Mouse (Mus musculus): ENCODE measurements at regions not wholly inside any gene's neighbourhood (a gene's known extent, or its start where the extent isn't known, plus 50 kb on each side); places are given as distances from the start of the nearest gene placed in this dataset.

- no peak for DNase-seq
These were observed 415.0 kb downstream of the Lmo4 start for GRCm38 (mm10) chr3:143789932-143790570.

GRCm38 (mm10) chr3:143786889-143787288, 418.1 kb downstream of the Lmo4 start:
- DNase-seq = no peak

- no peak for DNase-seq
These were observed 420.6 kb downstream of the Lmo4 start for GRCm38 (mm10) chr3:143784353-143784791.

- DNase-seq = no peak
These were observed 426.9 kb downstream of the Lmo4 start for GRCm38 (mm10) chr3:143778161-143778560.

GRCm38 (mm10) chr3:143759337-143759736, 445.7 kb downstream of the Lmo4 start:
- no peak for DNase-seq

GRCm38 (mm10) chr3:143753197-143753596, 451.8 kb downstream of the Lmo4 start:
- DNase-seq = no peak

- no peak for DNase-seq
These were observed 452.4 kb downstream of the Lmo4 start for GRCm38 (mm10) chr3:143752660-143753059.

GRCm38 (mm10) chr3:143750128-143750527, 454.9 kb downstream of the Lmo4 start:
- DNase-seq = no peak

- no peak for DNase-seq
These were observed 461.4 kb downstream of the Lmo4 start for GRCm38 (mm10) chr3:143743649-143744048.

GRCm38 (mm10) chr3:143742786-143743571, 462.0 kb downstream of the Lmo4 start:
- DNase-seq = peak in 1 of 2 experiments; percentile 15

- DNase-seq = no peak
These were observed 466.3 kb downstream of the Lmo4 start for GRCm38 (mm10) chr3:143738676-143739075.

GRCm38 (mm10) chr3:143737844-143738243, 467.2 kb downstream of the Lmo4 start:
- DNase-seq = no peak

- no peak for DNase-seq
These were observed 468.2 kb downstream of the Lmo4 start for GRCm38 (mm10) chr3:143736651-143737398.

- DNase-seq = no peak
These were observed 470.2 kb downstream of the Lmo4 start for GRCm38 (mm10) chr3:143734791-143735190.

GRCm38 (mm10) chr3:143732966-143733725, 471.9 kb downstream of the Lmo4 start:
- DNase-seq = no peak

- no peak for DNase-seq
These were observed 475.4 kb downstream of the Lmo4 start for GRCm38 (mm10) chr3:143729473-143730076.

GRCm38 (mm10) chr3:143722571-143722970, 482.4 kb downstream of the Lmo4 start:
- DNase-seq = no peak

GRCm38 (mm10) chr3:143722082-143722481, 482.9 kb downstream of the Lmo4 start:
- DNase-seq = no peak

GRCm38 (mm10) chr3:143713183-143713582, 491.8 kb downstream of the Lmo4 start:
- no peak for DNase-seq

- DNase-seq = no peak
These were observed 494.1 kb downstream of the Lmo4 start for GRCm38 (mm10) chr3:143710805-143711469.

GRCm38 (mm10) chr3:143706679-143707078, 498.3 kb downstream of the Lmo4 start:
- DNase-seq = no peak

GRCm38 (mm10) chr3:143694817-143695216, 510.2 kb downstream of the Lmo4 start:
- DNase-seq = no peak

Data from thymus, postnatal 36 days (tissue).